Mouse (Mus musculus) MEL (cell line): ENCODE results near the gene Nuak2. TPM values are rescaled to one million over a fixed set of nuclear protein-coding genes. Genes with fewer than 3 reads are reported as not detected.

Source experiments
- DNase-seq: peaks from one replicate; pipeline ENCODE4 v3.0.0; 2011; ENCODE audit warnings: low read depth, low spot score
- H3K27ac ChIP-seq: 2 replicates; pipeline ENCODE4 v1.5.1; 2012; ENCODE audit warnings: low read depth, mild to moderate bottlenecking, control low read depth, low read length, moderate library complexity; ENCODE audit not compliant: control insufficient read depth
- H3K27me3 ChIP-seq, 2 experiments: fragments of 150-350 bp in 1 of 2; sonication (generic) in 1 of 2; 2 replicates each; pipeline ENCODE4 v1.6.1; 2012; ENCODE audit warnings: low read length in 2 of 2, mild to moderate bottlenecking in 2 of 2, improper control_type of control experiment in 1 of 2, moderate library complexity in 1 of 2; ENCODE audit not compliant: insufficient read depth in 2 of 2, control insufficient read depth in 1 of 2
- H3K36me3 ChIP-seq, 2 experiments: 2 replicates each; pipeline ENCODE4 v1.6.1; 2012 to 2014; ENCODE audit warnings: low read length in 2 of 2, improper control_type of control experiment in 1 of 2, inconsistent platforms in 1 of 2, mild to moderate bottlenecking in 1 of 2; ENCODE audit not compliant: insufficient read depth in 2 of 2, control insufficient read depth in 1 of 2
- H3K4me1 ChIP-seq, 2 experiments: fragments of 150-350 bp in 1 of 2; sonication (generic) in 1 of 2; 2 replicates each; pipeline ENCODE4 v1.6.1; 2012; ENCODE audit warnings: low read length in 2 of 2, improper control_type of control experiment in 1 of 2, mild to moderate bottlenecking in 1 of 2; ENCODE audit not compliant: insufficient read depth in 2 of 2, control insufficient read depth in 1 of 2
- H3K4me3 ChIP-seq, 2 experiments: fragments of 150-350 bp in 1 of 2; sonication (generic) in 1 of 2; 2 replicates each; pipeline ENCODE4 v1.5.1; 2012; ENCODE audit warnings: low read depth in 2 of 2, low read length in 2 of 2, mild to moderate bottlenecking in 2 of 2, moderate library complexity in 2 of 2, control low read depth in 1 of 2, improper control_type of control experiment in 1 of 2; ENCODE audit not compliant: control insufficient read depth in 1 of 2, insufficient read depth in 1 of 2
- H3K79me2 ChIP-seq: 2 replicates; pipeline ENCODE4 v1.6.1; 2012; ENCODE audit warnings: mild to moderate bottlenecking, low read length, moderate library complexity; ENCODE audit not compliant: control insufficient read depth, poor library complexity, insufficient read depth
- H3K9ac ChIP-seq: 2 replicates; pipeline ENCODE4 v1.6.1; 2012; ENCODE audit warnings: low read depth, mild to moderate bottlenecking, control low read depth, low read length, moderate library complexity; ENCODE audit not compliant: control insufficient read depth, poor library complexity, severe bottlenecking
- H3K9me3 ChIP-seq: fragments of 150-350 bp; sonication (generic); replicated peaks from 2 replicates; pipeline ENCODE4 v1.6.1; 2012; ENCODE audit warnings: mild to moderate bottlenecking, low read length, improper control_type of control experiment, moderate library complexity; ENCODE audit not compliant: insufficient read depth
- BHLHE40 ChIP-seq: IDR thresholded peaks from 2 replicates; pipeline ENCODE4 v1.6.1; 2012; ENCODE audit warnings: low read depth, mild to moderate bottlenecking, inconsistent platforms, low read length, improper control_type of control experiment, borderline replicate concordance
- CHD1 ChIP-seq: IDR thresholded peaks from 2 replicates; pipeline ENCODE4 v1.6.1; 2012; ENCODE audit warnings: low read depth, mild to moderate bottlenecking, inconsistent platforms, low read length, improper control_type of control experiment
- CTCF ChIP-seq, 3 experiments: IDR thresholded peaks in 2 of 3; conservative IDR thresholded peaks in 1 of 3; 2 replicates each; pipeline ENCODE4 v1.5.1; 2011 to 2012; ENCODE audit warnings: low read length in 3 of 3, low read depth in 2 of 3, mild to moderate bottlenecking in 2 of 3, improper control_type of control experiment in 1 of 3, inconsistent platforms in 1 of 3, mixed read lengths in 1 of 3, moderate library complexity in 1 of 3; ENCODE audit not compliant: control insufficient read depth in 1 of 3, insufficient read depth in 1 of 3, poor library complexity in 1 of 3, severe bottlenecking in 1 of 3
- E2F4 ChIP-seq: IDR thresholded peaks from 2 replicates; pipeline ENCODE4 v1.6.1; 2011; ENCODE audit warnings: low read depth, low read length, improper control_type of control experiment, borderline replicate concordance
- EP300 ChIP-seq, 2 experiments: IDR thresholded peaks; 2 replicates each; pipeline ENCODE4 v1.6.1; 2011; ENCODE audit warnings: improper control_type of control experiment in 2 of 2, low read length in 2 of 2, low read depth in 1 of 2, mild to moderate bottlenecking in 1 of 2
- GABPA ChIP-seq: IDR thresholded peaks from 2 replicates; pipeline ENCODE4 v1.6.1; 2012; ENCODE audit warnings: low read depth, mild to moderate bottlenecking, inconsistent platforms, low read length, improper control_type of control experiment, moderate library complexity
- GATA1 ChIP-seq: IDR thresholded peaks from 2 replicates; pipeline ENCODE4 v1.6.1; 2011; ENCODE audit warnings: low read depth, low read length, improper control_type of control experiment
- HCFC1 ChIP-seq: IDR thresholded peaks from 2 replicates; pipeline ENCODE4 v1.6.1; 2012; ENCODE audit warnings: low read depth, mild to moderate bottlenecking, inconsistent platforms, low read length, improper control_type of control experiment, moderate library complexity
- JUND ChIP-seq: IDR thresholded peaks from 2 replicates; pipeline ENCODE4 v1.6.1; 2011; ENCODE audit warnings: low read depth, mild to moderate bottlenecking, improper control_type of control experiment, low read length
- MAX ChIP-seq: IDR thresholded peaks from 2 replicates; pipeline ENCODE4 v1.6.1; 2011; ENCODE audit warnings: low read length, improper control_type of control experiment
- MEF2A ChIP-seq: IDR thresholded peaks from 2 replicates; pipeline ENCODE4 v1.6.1; 2014; ENCODE audit warnings: low read depth, mild to moderate bottlenecking, inconsistent platforms, low read length, improper control_type of control experiment; ENCODE audit not compliant: poor library complexity, insufficient replicate concordance, severe bottlenecking; ENCODE audit errors: extremely low read depth
- MXI1 ChIP-seq: IDR thresholded peaks from 2 replicates; pipeline ENCODE4 v1.6.1; 2011; ENCODE audit warnings: mild to moderate bottlenecking, low read depth, low read length, improper control_type of control experiment
- MYC ChIP-seq: IDR thresholded peaks from 2 replicates; pipeline ENCODE4 v1.6.1; 2011; ENCODE audit warnings: low read depth, mild to moderate bottlenecking, low read length, improper control_type of control experiment, moderate library complexity
- NELFE ChIP-seq: IDR thresholded peaks from 2 replicates; pipeline ENCODE4 v1.6.1; 2011; ENCODE audit warnings: low read depth, low read length, improper control_type of control experiment
- POLR2A ChIP-seq, 2 experiments: IDR thresholded peaks; 2 replicates each; pipeline ENCODE4 v1.6.1; 2011 to 2012; ENCODE audit warnings: low read length in 2 of 2, mild to moderate bottlenecking in 2 of 2, control low read depth in 1 of 2, improper control_type of control experiment in 1 of 2, low read depth in 1 of 2, moderate library complexity in 1 of 2; ENCODE audit not compliant: control insufficient read depth in 1 of 2, insufficient read depth in 1 of 2, poor library complexity in 1 of 2
- POLR2AphosphoS2 ChIP-seq: IDR thresholded peaks from 2 replicates; pipeline ENCODE4 v1.6.1; 2011; ENCODE audit warnings: low read length, improper control_type of control experiment
- RAD21 ChIP-seq: IDR thresholded peaks from 2 replicates; pipeline ENCODE4 v1.6.1; 2011; ENCODE audit warnings: mild to moderate bottlenecking, low read depth, low read length, improper control_type of control experiment
- RCOR1 ChIP-seq: IDR thresholded peaks from 2 replicates; pipeline ENCODE4 v1.6.1; 2012; ENCODE audit warnings: low read depth, mild to moderate bottlenecking, inconsistent platforms, low read length, improper control_type of control experiment
- SIN3A ChIP-seq: IDR thresholded peaks from 2 replicates; pipeline ENCODE4 v1.6.1; 2012; ENCODE audit warnings: low read length, improper control_type of control experiment, inconsistent platforms
- SMC3 ChIP-seq: IDR thresholded peaks from 2 replicates; pipeline ENCODE4 v1.6.1; 2011; ENCODE audit warnings: low read depth, low read length, improper control_type of control experiment
- TCF12 ChIP-seq: IDR thresholded peaks from 2 replicates; pipeline ENCODE4 v1.6.1; 2014; ENCODE audit warnings: low read depth, mild to moderate bottlenecking, inconsistent platforms, low read length, improper control_type of control experiment, moderate library complexity
- ZKSCAN1 ChIP-seq: IDR thresholded peaks from 2 replicates; pipeline ENCODE4 v1.6.1; 2012; ENCODE audit warnings: low read depth, mild to moderate bottlenecking, inconsistent platforms, low read length, improper control_type of control experiment, moderate library complexity
- polyA plus RNA-seq, 2 experiments: library from polyadenylated mRNA; stranded (reverse) in 1 of 2; unstranded in 1 of 2; fragments of >175 nt in 1 of 2; fragments of >200 nt in 1 of 2; gene quantifications; 2 replicates each; pipeline versions ENCODE4 v1.2.1 to v1.2.4; 2012; ENCODE audit warnings: low replicate concordance in 2 of 2, low read depth in 1 of 2; ENCODE audit not compliant: insufficient read length in 2 of 2, insufficient read depth in 1 of 2, missing spikeins in 1 of 2
- total RNA-seq: library from RNA; depleted of rRNA; stranded (reverse); fragments of 300-350 nt; gene quantifications from 2 replicates; pipeline ENCODE4 v1.2.3, GENCODE M21; 2012

Nuak2 gene
- total and polyA plus RNA-seq, 3 experiments: 3.0 to 3.2 TPM; not detected in 1

- TF ChIP-seq CHD1: no peak
- peak; percentile 77 for TF ChIP-seq BHLHE40
- TF ChIP-seq GATA1: peak; percentile 94
- TF ChIP-seq MAX: peak; percentile 76
- TF ChIP-seq, all 39 proteins: peak for 22
These were observed 26.0 kb downstream of the Nuak2 start (continued) for GRCm38 (mm10) chr1:132341731-132342501.

- no peaks in the 10 kb centered on the region for H3K9me3 ChIP-seq
- DNase-seq: no peak
- peak overlapping the region in 1 of 2 experiments; percentile 33; a peak in 2 of 4 replicates for H3K4me3 ChIP-seq
- no peak for TF ChIP-seq TCF12
- no peak for TF ChIP-seq POLR2AphosphoS2
- TF ChIP-seq ZKSCAN1: peak; percentile 96
- TF ChIP-seq, all 39 proteins: peak for 1
- Histone ChIP-seq H3K27ac (peak overlapping the region; percentile 81), H3K9ac (peak overlapping the region; percentile 52), H3K27me3 (no peaks in the 10 kb centered on the region), H3K4me1 (peaks cover 8 to 36% of the 10 kb centered on the region in 2 experiments), H3K36me3 (peaks cover 0 to 28% of the 10 kb centered on the region in 2 experiments; a peak in 2 of 4 replicates), H3K79me2 (no peaks in the 10 kb centered on the region)
These were observed 26.6 kb downstream of the Nuak2 start for GRCm38 (mm10) chr1:132342518-132342917.

- Histone ChIP-seq H3K27me3 (no peaks in the 10 kb centered on the region), H3K9ac (no peak overlapping the region), H3K4me1 (peaks cover 8 to 34% of the 10 kb centered on the region in 2 experiments), H3K4me3 (no peak overlapping the region), H3K27ac (no peak overlapping the region), H3K79me2 (no peaks in the 10 kb centered on the region), H3K36me3 (peaks cover 0 to 27% of the 10 kb centered on the region in 2 experiments; a peak in 2 of 4 replicates), H3K9me3 (no peaks in the 10 kb centered on the region)
- peak; percentile 50 for DNase-seq
- TF ChIP-seq HCFC1: no peak
- TF ChIP-seq POLR2AphosphoS2: no peak
- TF ChIP-seq CTCF (IDR thresholded peaks at IDR 0.05 in 2 of 3, conservative IDR thresholded peaks at IDR 0.05 in 1 of 3; ENCODE audit: control insufficient read depth in 1 of 3, insufficient read depth in 1 of 3, low read depth in 2 of 3, low read length in 3 of 3, poor library complexity in 1 of 3, severe bottlenecking in 1 of 3): no peak
- TF ChIP-seq EP300 (IDR thresholded peaks at IDR 0.05; ENCODE audit: low read depth in 1 of 2, low read length in 2 of 2): no peak
- TF ChIP-seq SIN3A: no peak
- no peak for TF ChIP-seq E2F4
- TF ChIP-seq MXI1: no peak
- no peak for TF ChIP-seq MEF2A
- TF ChIP-seq MYC: no peak
- TF ChIP-seq SMC3: no peak
- TF ChIP-seq GATA1: no peak
- TF ChIP-seq NELFE: no peak
- no peak for TF ChIP-seq MAX
- no peak for TF ChIP-seq JUND
- no peak for TF ChIP-seq CHD1
- no peak for TF ChIP-seq RCOR1
- TF ChIP-seq RAD21: no peak
- no peak for TF ChIP-seq POLR2A (IDR thresholded peaks at IDR 0.05; ENCODE audit: control insufficient read depth in 1 of 2, insufficient read depth in 1 of 2, low read depth in 1 of 2, low read length in 2 of 2, poor library complexity in 1 of 2)
- TF ChIP-seq GABPA: no peak
These were observed 27.3 kb downstream of the Nuak2 start for GRCm38 (mm10) chr1:132343191-132343590.
